Mouse (Mus musculus): Measurements from ENCODE around the gene Cobl. TPM values are rescaled to one million over a fixed set of nuclear protein-coding genes. Genes with fewer than 3 reads are reported as not detected.
A peak's percentile ranks its signal among the peaks of the same experiment; 100 is the strongest.

Gene Cobl
- polyA plus RNA-seq, 1 experiment from 2014 or later = 3.6 TPM

- Histone ChIP-seq H3K27me3 (ENCODE audit: control insufficient read depth, insufficient read depth, low read length) (peaks cover 14% of the 10 kb centered on the region), H3K27ac (replicated peaks; ENCODE audit: low read depth, low read length) (no peak overlapping the region), H3K9me3 (replicated peaks; ENCODE audit: control insufficient read depth, low read length) (no peaks in the 10 kb centered on the region), H3K4me2 (ENCODE audit: low read depth, low read length) (peak overlapping the region; percentile 98), H3K4me3 (ENCODE audit: low read depth, low read length) (peak overlapping the region; percentile 63), H3K9ac (replicated peaks; ENCODE audit: low read length) (no peak overlapping the region), H3K36me3 (replicated peaks; ENCODE audit: control insufficient read depth, insufficient read depth, low read depth, low read length) (no peaks in the 10 kb centered on the region), H3K4me1 (ENCODE audit: control insufficient read depth, insufficient read depth, low read length) (0 out of 2 replicates have a peak, but pooled peaks cover 3% of the 10 kb centered on the region)
- ATAC-seq (replicated peaks; ENCODE audit: insufficient number of reproducible peaks, low FRiP score, low TSS enrichment, low read depth) (no peak), DNase-seq (ENCODE audit: low spot score) (no peak)
- 56% methylated on average over 13 of the region's 13 CpGs for WGBS
Measured at GRCm38 (mm10) chr11:12463615-12464170, 1.1 kb downstream of the Cobl start.

GRCm38 (mm10) chr11:12459781-12460581 lies 4.8 kb downstream of the Cobl start:
- no peak overlapping the region for H3K4me3 ChIP-seq (ENCODE audit: low read depth, low read length)
- ATAC-seq (replicated peaks; ENCODE audit: insufficient number of reproducible peaks, low FRiP score, low TSS enrichment, low read depth) (no peak), DNase-seq (ENCODE audit: low spot score) (no peak)
- no peak overlapping the region for H3K9ac ChIP-seq (replicated peaks; ENCODE audit: low read length)
- 0 out of 2 replicates have a peak, but pooled peaks cover 3% of the 10 kb centered on the region for H3K4me1 ChIP-seq (ENCODE audit: control insufficient read depth, insufficient read depth, low read length)
- no peaks in the 10 kb centered on the region for H3K36me3 ChIP-seq (replicated peaks; ENCODE audit: control insufficient read depth, insufficient read depth, low read depth, low read length)
- H3K27me3 ChIP-seq (ENCODE audit: control insufficient read depth, insufficient read depth, low read length) = peaks cover 10% of the 10 kb centered on the region
- no peak overlapping the region for H3K4me2 ChIP-seq (ENCODE audit: low read depth, low read length)
- H3K9me3 ChIP-seq (replicated peaks; ENCODE audit: control insufficient read depth, low read length) = no peaks in the 10 kb centered on the region
- H3K27ac ChIP-seq (replicated peaks; ENCODE audit: low read depth, low read length) = no peak overlapping the region
- WGBS = 74% methylated on average over 7 of the region's 7 CpGs

- H3K4me1 ChIP-seq (ENCODE audit: control insufficient read depth, insufficient read depth, low read length) = no peaks in the 10 kb centered on the region
- 69% methylated on average over 3 of the region's 3 CpGs for WGBS
- H3K4me2 ChIP-seq (ENCODE audit: low read depth, low read length) = no peak overlapping the region
- no peak overlapping the region for H3K4me3 ChIP-seq (ENCODE audit: low read depth, low read length)
- H3K27ac ChIP-seq (replicated peaks; ENCODE audit: low read depth, low read length) = no peak overlapping the region
- H3K27me3 ChIP-seq (ENCODE audit: control insufficient read depth, insufficient read depth, low read length) = peaks cover 4% of the 10 kb centered on the region
- H3K9me3 ChIP-seq (replicated peaks; ENCODE audit: control insufficient read depth, low read length) = no peaks in the 10 kb centered on the region
- ATAC-seq (replicated peaks; ENCODE audit: insufficient number of reproducible peaks, low FRiP score, low TSS enrichment, low read depth) = no peak
- H3K9ac ChIP-seq (replicated peaks; ENCODE audit: low read length) = no peak overlapping the region
- DNase-seq (ENCODE audit: low spot score) = no peak
- no peaks in the 10 kb centered on the region for H3K36me3 ChIP-seq (replicated peaks; ENCODE audit: control insufficient read depth, insufficient read depth, low read depth, low read length)
Measured at GRCm38 (mm10) chr11:12458814-12459213, 5.9 kb downstream of the Cobl start.

- Histone ChIP-seq H3K36me3 (replicated peaks; ENCODE audit: control insufficient read depth, insufficient read depth, low read depth, low read length) (no peaks in the 10 kb centered on the region), H3K4me3 (ENCODE audit: low read depth, low read length) (no peak overlapping the region), H3K27ac (replicated peaks; ENCODE audit: low read depth, low read length) (no peak overlapping the region), H3K4me2 (ENCODE audit: low read depth, low read length) (no peak overlapping the region), H3K27me3 (ENCODE audit: control insufficient read depth, insufficient read depth, low read length) (no peaks in the 10 kb centered on the region), H3K9ac (replicated peaks; ENCODE audit: low read length) (no peak overlapping the region), H3K4me1 (ENCODE audit: control insufficient read depth, insufficient read depth, low read length) (no peaks in the 10 kb centered on the region), H3K9me3 (replicated peaks; ENCODE audit: control insufficient read depth, low read length) (no peaks in the 10 kb centered on the region)
- 62% methylated on average over 2 of the region's 2 CpGs for WGBS
- DNase-seq (ENCODE audit: low spot score) = no peak
- no peak for ATAC-seq (replicated peaks; ENCODE audit: insufficient number of reproducible peaks, low FRiP score, low TSS enrichment, low read depth)
Measured at GRCm38 (mm10) chr11:12458392-12458791, 6.4 kb downstream of the Cobl start.

- WGBS = 89% methylated on average over 3 of the region's 3 CpGs
- no peak overlapping the region for H3K9ac ChIP-seq (replicated peaks; ENCODE audit: low read length)
- ATAC-seq (replicated peaks; ENCODE audit: insufficient number of reproducible peaks, low FRiP score, low TSS enrichment, low read depth) = no peak
- H3K9me3 ChIP-seq (replicated peaks; ENCODE audit: control insufficient read depth, low read length) = no peaks in the 10 kb centered on the region
- no peaks in the 10 kb centered on the region for H3K27me3 ChIP-seq (ENCODE audit: control insufficient read depth, insufficient read depth, low read length)
- no peak overlapping the region for H3K4me2 ChIP-seq (ENCODE audit: low read depth, low read length)
- H3K4me1 ChIP-seq (ENCODE audit: control insufficient read depth, insufficient read depth, low read length) = no peaks in the 10 kb centered on the region
- no peak overlapping the region for H3K4me3 ChIP-seq (ENCODE audit: low read depth, low read length)
- no peaks in the 10 kb centered on the region for H3K36me3 ChIP-seq (replicated peaks; ENCODE audit: control insufficient read depth, insufficient read depth, low read depth, low read length)
- DNase-seq (ENCODE audit: low spot score) = no peak
- no peak overlapping the region for H3K27ac ChIP-seq (replicated peaks; ENCODE audit: low read depth, low read length)
Measured at GRCm38 (mm10) chr11:12448101-12448500, 16.7 kb downstream of the Cobl start.

- Histone ChIP-seq H3K4me2 (ENCODE audit: low read depth, low read length) (no peak overlapping the region), H3K27ac (replicated peaks; ENCODE audit: low read depth, low read length) (no peak overlapping the region), H3K4me3 (ENCODE audit: low read depth, low read length) (no peak overlapping the region), H3K27me3 (ENCODE audit: control insufficient read depth, insufficient read depth, low read length) (no peaks in the 10 kb centered on the region), H3K4me1 (ENCODE audit: control insufficient read depth, insufficient read depth, low read length) (no peaks in the 10 kb centered on the region), H3K9me3 (replicated peaks; ENCODE audit: control insufficient read depth, low read length) (no peaks in the 10 kb centered on the region), H3K9ac (replicated peaks; ENCODE audit: low read length) (no peak overlapping the region), H3K36me3 (replicated peaks; ENCODE audit: control insufficient read depth, insufficient read depth, low read depth, low read length) (no peaks in the 10 kb centered on the region)
- no peak for ATAC-seq (replicated peaks; ENCODE audit: insufficient number of reproducible peaks, low FRiP score, low TSS enrichment, low read depth)
- WGBS = 75% methylated on average over 2 of the region's 2 CpGs
- no peak for DNase-seq (ENCODE audit: low spot score)
Measured at GRCm38 (mm10) chr11:12445222-12445621, 19.5 kb downstream of the Cobl start.

- Histone ChIP-seq H3K9me3 (replicated peaks; ENCODE audit: control insufficient read depth, low read length) (no peaks in the 10 kb centered on the region), H3K9ac (replicated peaks; ENCODE audit: low read length) (no peak overlapping the region), H3K4me2 (ENCODE audit: low read depth, low read length) (no peak overlapping the region), H3K36me3 (replicated peaks; ENCODE audit: control insufficient read depth, insufficient read depth, low read depth, low read length) (no peaks in the 10 kb centered on the region), H3K27ac (replicated peaks; ENCODE audit: low read depth, low read length) (no peak overlapping the region), H3K27me3 (ENCODE audit: control insufficient read depth, insufficient read depth, low read length) (no peaks in the 10 kb centered on the region), H3K4me3 (ENCODE audit: low read depth, low read length) (no peak overlapping the region), H3K4me1 (ENCODE audit: control insufficient read depth, insufficient read depth, low read length) (no peaks in the 10 kb centered on the region)
- WGBS = 85% methylated on average over 2 of the region's 2 CpGs
- DNase-seq (ENCODE audit: low spot score) = no peak
- ATAC-seq (replicated peaks; ENCODE audit: insufficient number of reproducible peaks, low FRiP score, low TSS enrichment, low read depth) = no peak
Measured at GRCm38 (mm10) chr11:12444215-12444614, 20.5 kb downstream of the Cobl start.

- ATAC-seq (replicated peaks; ENCODE audit: insufficient number of reproducible peaks, low FRiP score, low TSS enrichment, low read depth) (no peak), DNase-seq (ENCODE audit: low spot score) (no peak)
- H3K4me1 ChIP-seq (ENCODE audit: control insufficient read depth, insufficient read depth, low read length) = no peaks in the 10 kb centered on the region
- H3K4me3 ChIP-seq (ENCODE audit: low read depth, low read length) = no peak overlapping the region
- WGBS = 75% methylated on average over 4 of the region's 4 CpGs
- H3K9me3 ChIP-seq (replicated peaks; ENCODE audit: control insufficient read depth, low read length) = no peaks in the 10 kb centered on the region
- no peaks in the 10 kb centered on the region for H3K36me3 ChIP-seq (replicated peaks; ENCODE audit: control insufficient read depth, insufficient read depth, low read depth, low read length)
- H3K9ac ChIP-seq (replicated peaks; ENCODE audit: low read length) = no peak overlapping the region
- no peak overlapping the region for H3K27ac ChIP-seq (replicated peaks; ENCODE audit: low read depth, low read length)
- H3K4me2 ChIP-seq (ENCODE audit: low read depth, low read length) = no peak overlapping the region
- no peaks in the 10 kb centered on the region for H3K27me3 ChIP-seq (ENCODE audit: control insufficient read depth, insufficient read depth, low read length)
Measured at GRCm38 (mm10) chr11:12443614-12444013, 21.1 kb downstream of the Cobl start.
